Mouse (Mus musculus) forebrain, embryonic 14.5 days (tissue): ENCODE measurements around the gene Mrc2. TPM values are rescaled to one million over a fixed set of nuclear protein-coding genes. Genes with fewer than 3 reads are reported as not detected.
A peak's percentile ranks its signal among the peaks of the same experiment; 100 is the strongest.

ENCODE experiments used
- ATAC-seq: fragments of 200-750 bp; cut with Nextera tagmentation; 2 replicates; pipeline ENCODE4 v1.8.0; 2017; ENCODE audit warnings: mild to moderate bottlenecking, moderate library complexity
- DNase-seq: peaks from one replicate; pipeline ENCODE4 v3.0.0-alpha.2; 2015; ENCODE audit warnings: low spot score
- H3K27ac ChIP-seq: fragments of 300-500 bp; sonication (generic); 2 replicates; pipeline ENCODE4 v1.5.1; 2014; ENCODE audit warnings: low read depth, mild to moderate bottlenecking, control low read depth, low read length, moderate library complexity
- H3K27me3 ChIP-seq: fragments of 300-500 bp; sonication (generic); replicated peaks from 2 replicates; pipeline ENCODE4 v1.6.1; 2014; ENCODE audit warnings: low read length, control low read depth, mixed read lengths; ENCODE audit not compliant: control insufficient read depth, insufficient read depth
- H3K36me3 ChIP-seq: fragments of 300-500 bp; sonication (generic); 2 replicates; pipeline ENCODE4 v1.6.1; 2014; ENCODE audit warnings: low read length, control low read depth; ENCODE audit not compliant: control insufficient read depth, insufficient read depth
- H3K4me1 ChIP-seq: fragments of 300-500 bp; sonication (generic); 2 replicates; pipeline ENCODE4 v1.6.1; 2014; ENCODE audit warnings: antibody characterized with exemption, low read length, control low read depth; ENCODE audit not compliant: control insufficient read depth, insufficient read depth
- H3K4me2 ChIP-seq: fragments of 300-500 bp; sonication (generic); 2 replicates; pipeline ENCODE4 v1.6.1; 2014; ENCODE audit warnings: mild to moderate bottlenecking, control low read depth, low read length
- H3K4me3 ChIP-seq: fragments of 300-500 bp; sonication (generic); 2 replicates; pipeline ENCODE4 v1.5.1; 2014; ENCODE audit warnings: low read depth, low read length, control low read depth
- H3K9ac ChIP-seq: fragments of 300-500 bp; sonication (generic); 2 replicates; pipeline ENCODE4 v1.6.1; 2014; ENCODE audit warnings: mild to moderate bottlenecking, low read length, control low read depth, moderate library complexity
- H3K9me3 ChIP-seq: fragments of 300-500 bp; sonication (generic); replicated peaks from 2 replicates; pipeline ENCODE4 v1.6.1; 2016; ENCODE audit warnings: low read length, control low read depth, mixed read lengths; ENCODE audit not compliant: control insufficient read depth
- WGBS: fragments of 180-500 bp; shearing (Covaris S2); extraction: QIAGEN DNeasy Blood & Tissue Kit; methylation state at CpG from one replicate; pipeline ENCODE4 v1.1.7; 2014; 5-methylcytosine and 5-hydroxymethylcytosine counted together
- polyA plus RNA-seq: library from polyadenylated mRNA; unstranded; fragments of >200 nt; fragmentation: Nextera tagmentation; extraction: Ambion mirVana; gene quantifications from 2 replicates; pipeline ENCODE4 v1.2.1, GENCODE M21; 2014

Gene Mrc2
- 2.6 and 3.2 TPM in 2 replicates for polyA plus RNA-seq

- H3K9ac ChIP-seq: peak within 1 kb of the TSS; percentile 70
- peak within 1 kb of the TSS; percentile 64 for H3K27ac ChIP-seq
- under 1% methylated on average over 71 of the region's 75 CpGs for WGBS
- H3K36me3 ChIP-seq: peaks cover 7% of the 10 kb centered on the region; the same call in 1 of the 2 replicates
- DNase-seq: peak; percentile 72
- peak within 1 kb of the TSS; percentile 61 for H3K4me3 ChIP-seq
- no peaks in the 10 kb centered on the region for H3K9me3 ChIP-seq
- H3K4me1 ChIP-seq: peaks cover 16% of the 10 kb centered on the region
- peak within 1 kb of the TSS; percentile 99 for H3K4me2 ChIP-seq
- 0 out of 2 replicates have a peak, but pooled peaks cover 3% of the 10 kb centered on the region for H3K27me3 ChIP-seq
- ATAC-seq: peak; percentile 76
Observed at GRCm38 (mm10) chr11:105292124-105293071, at the start of gene Mrc2. TSS of gene Mrc2 (plus strand) at chr11:105292643.

- Histone ChIP-seq H3K9me3 (no peaks in the 10 kb centered on the region), H3K27ac (no peak overlapping the region), H3K27me3 (no peaks in the 10 kb centered on the region), H3K36me3 (peaks cover 61% of the 10 kb centered on the region), H3K4me1 (no peaks in the 10 kb centered on the region), H3K4me2 (no peak overlapping the region), H3K4me3 (no peak overlapping the region), H3K9ac (no peak overlapping the region)
- 95% methylated on average over 1 of the region's 1 CpGs for WGBS
- no peak for DNase-seq
- no peak for ATAC-seq
Observed at GRCm38 (mm10) chr11:105246369-105246768, 46.1 kb upstream of the Mrc2 start.

- Histone ChIP-seq H3K4me2 (no peak overlapping the region), H3K27me3 (no peaks in the 10 kb centered on the region), H3K4me1 (no peaks in the 10 kb centered on the region), H3K9ac (no peak overlapping the region), H3K4me3 (no peak overlapping the region), H3K36me3 (peaks cover 62% of the 10 kb centered on the region), H3K27ac (no peak overlapping the region), H3K9me3 (no peaks in the 10 kb centered on the region)
- ATAC-seq (no peak), DNase-seq (no peak)
- WGBS: 89% methylated on average over 6 of the region's 6 CpGs
Observed at GRCm38 (mm10) chr11:105246785-105247184, 45.7 kb upstream of the Mrc2 start.

- Histone ChIP-seq H3K4me3 (no peak overlapping the region), H3K4me1 (no peaks in the 10 kb centered on the region), H3K4me2 (no peak overlapping the region), H3K27me3 (no peaks in the 10 kb centered on the region), H3K9me3 (no peaks in the 10 kb centered on the region), H3K27ac (no peak overlapping the region), H3K9ac (no peak overlapping the region), H3K36me3 (peaks cover 57% of the 10 kb centered on the region)
- DNase-seq: no peak
- 96% methylated on average over 5 of the region's 5 CpGs for WGBS
- ATAC-seq: no peak
Observed at GRCm38 (mm10) chr11:105247321-105247720, 45.1 kb upstream of the Mrc2 start.

GRCm38 (mm10) chr11:105259733-105260132 lies 32.7 kb upstream of the Mrc2 start:
- Histone ChIP-seq H3K4me3 (no peak overlapping the region), H3K36me3 (peaks cover 54% of the 10 kb centered on the region), H3K9me3 (no peaks in the 10 kb centered on the region), H3K4me2 (no peak overlapping the region), H3K4me1 (no peaks in the 10 kb centered on the region), H3K27me3 (no peaks in the 10 kb centered on the region), H3K9ac (no peak overlapping the region), H3K27ac (no peak overlapping the region)
- no peak for DNase-seq
- no peak for ATAC-seq
- WGBS: 83% methylated on average over 3 of the region's 3 CpGs

GRCm38 (mm10) chr11:105261116-105261515 lies 31.3 kb upstream of the Mrc2 start:
- WGBS: 31% methylated on average over 5 of the region's 5 CpGs
- Histone ChIP-seq H3K4me3 (no peak overlapping the region), H3K27ac (no peak overlapping the region), H3K9me3 (no peaks in the 10 kb centered on the region), H3K9ac (no peak overlapping the region), H3K27me3 (no peaks in the 10 kb centered on the region), H3K4me1 (no peaks in the 10 kb centered on the region), H3K36me3 (peaks cover 42% of the 10 kb centered on the region), H3K4me2 (no peak overlapping the region)
- no peak for DNase-seq
- ATAC-seq: no peak

GRCm38 (mm10) chr11:105261601-105262351 lies 30.7 kb upstream of the Mrc2 start:
- ATAC-seq (no peak), DNase-seq (no peak)
- Histone ChIP-seq H3K27ac (no peak overlapping the region), H3K9me3 (no peaks in the 10 kb centered on the region), H3K4me3 (no peak overlapping the region), H3K4me1 (no peaks in the 10 kb centered on the region), H3K27me3 (no peaks in the 10 kb centered on the region), H3K4me2 (no peak overlapping the region), H3K9ac (no peak overlapping the region), H3K36me3 (peaks cover 46% of the 10 kb centered on the region)
- 96% methylated on average over 4 of the region's 4 CpGs for WGBS

- H3K27me3 ChIP-seq: no peaks in the 10 kb centered on the region
- H3K4me2 ChIP-seq: no peak overlapping the region
- H3K9ac ChIP-seq: no peak overlapping the region
- H3K36me3 ChIP-seq: peaks cover 50% of the 10 kb centered on the region
- no peaks in the 10 kb centered on the region for H3K4me1 ChIP-seq
- H3K9me3 ChIP-seq: no peaks in the 10 kb centered on the region
- ATAC-seq (no peak), DNase-seq (peak; percentile 46)
- H3K27ac ChIP-seq: no peak overlapping the region
- no peak overlapping the region for H3K4me3 ChIP-seq
Observed at GRCm38 (mm10) chr11:105264506-105264905, 27.9 kb upstream of the Mrc2 start.
